Mouse (Mus musculus): ENCODE data around the gene Anapc16. TPM values are rescaled to one million over a fixed set of nuclear protein-coding genes. Genes with fewer than 3 reads are reported as not detected.

Anapc16 gene
- polyA plus RNA-seq, 2 experiments: 109 to 110 TPM

DNA sequence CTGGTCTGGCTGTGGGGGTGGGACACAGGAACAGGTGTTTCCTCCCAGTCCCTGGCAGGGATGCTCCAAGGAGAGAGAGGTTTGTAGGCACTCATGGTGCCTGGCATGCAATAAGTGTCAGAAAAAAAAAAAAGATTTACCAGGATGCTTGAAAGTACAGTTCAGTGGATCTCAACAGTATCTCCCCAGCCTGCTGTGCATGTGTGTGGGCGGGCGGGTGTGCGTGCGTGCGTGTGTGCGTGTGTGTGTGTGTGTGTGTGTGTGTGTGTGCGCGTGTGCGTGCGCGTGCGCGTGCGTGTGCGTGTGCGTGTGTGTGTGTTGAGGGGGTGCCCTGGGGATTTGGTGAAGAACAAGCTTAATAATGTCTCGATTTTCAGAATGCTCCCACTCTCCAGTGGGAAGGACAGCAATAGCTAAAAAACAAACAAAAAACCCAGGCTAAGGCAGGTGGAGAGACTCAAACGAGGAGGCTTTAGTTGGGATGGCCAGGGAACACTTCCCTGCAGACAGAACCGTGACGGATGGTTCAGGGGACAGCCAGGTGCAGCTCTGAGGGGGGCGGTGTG is 60.6 kb downstream of the Anapc16 start:
- Histone ChIP-seq H3K4me2 (replicated peaks; ENCODE audit: low read depth, low read length, severe bottlenecking) (peak overlapping the region; percentile 62), H3K36me3 (ENCODE audit: control insufficient read depth, insufficient read depth, low read length) (no peaks in the 10 kb centered on the region), H3K4me3 (replicated peaks; ENCODE audit: low read length) (peak overlapping the region; percentile 27), H3K4me1 (ENCODE audit: control insufficient read depth, insufficient read depth, low read length) (peaks cover 16% of the 10 kb centered on the region), H3K27ac (replicated peaks; ENCODE audit: low read depth, low read length) (peak overlapping the region; percentile 65), H3K9ac (ENCODE audit: low read depth, low read length, severe bottlenecking) (peak overlapping the region; percentile 49), H3K27me3 (ENCODE audit: control insufficient read depth, insufficient read depth, low read length) (no peaks in the 10 kb centered on the region), H3K9me3 (ENCODE audit: control insufficient read depth, low read length) (no peaks in the 10 kb centered on the region)
- WGBS: 47% methylated on average over 20 of the region's 21 CpGs
- TF ChIP-seq POLR2A (IDR thresholded peaks at IDR 0.05; ENCODE audit: borderline replicate concordance, extremely low read depth, insufficient read depth, insufficient read length): no peak
- DNase-seq (ENCODE audit: low spot score) (no peak), ATAC-seq (ENCODE audit: low FRiP score, low read depth) (no peak)

DNA sequence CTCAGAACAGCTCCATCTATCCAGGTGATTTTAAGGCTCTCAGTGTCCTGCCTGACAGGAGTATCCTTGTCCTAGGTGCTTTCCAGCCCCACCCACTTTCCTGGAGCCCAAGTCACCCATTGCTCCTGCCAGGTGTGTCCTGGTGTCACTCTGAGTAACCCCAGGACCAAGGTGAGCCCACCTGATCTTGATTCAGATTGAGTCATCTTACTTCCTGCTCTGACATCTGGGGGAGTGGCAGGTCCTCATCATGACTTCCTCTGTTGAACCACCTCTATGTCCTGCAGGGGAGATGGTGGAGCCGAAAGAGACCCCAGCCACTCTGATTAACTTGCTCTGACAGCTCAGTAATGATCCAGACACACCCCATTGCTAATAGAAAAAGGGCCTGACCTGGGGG is 63.9 kb downstream of the Anapc16 start:
- no peaks in the 10 kb centered on the region for H3K36me3 ChIP-seq (ENCODE audit: control insufficient read depth, insufficient read depth, low read length)
- DNase-seq (ENCODE audit: low spot score): no peak
- no peak for TF ChIP-seq POLR2A (IDR thresholded peaks at IDR 0.05; ENCODE audit: borderline replicate concordance, extremely low read depth, insufficient read depth, insufficient read length)
- H3K4me1 ChIP-seq (ENCODE audit: control insufficient read depth, insufficient read depth, low read length): peaks cover 22% of the 10 kb centered on the region
- no peak overlapping the region for H3K4me3 ChIP-seq (replicated peaks; ENCODE audit: low read length)
- H3K27me3 ChIP-seq (ENCODE audit: control insufficient read depth, insufficient read depth, low read length): no peaks in the 10 kb centered on the region
- 50% methylated on average over 1 of the region's 1 CpGs for WGBS
- no peaks in the 10 kb centered on the region for H3K9me3 ChIP-seq (ENCODE audit: control insufficient read depth, low read length)
- H3K9ac ChIP-seq (ENCODE audit: low read depth, low read length, severe bottlenecking): no peak overlapping the region
- ATAC-seq (ENCODE audit: low FRiP score, low read depth): no peak
- H3K4me2 ChIP-seq (replicated peaks; ENCODE audit: low read depth, low read length, severe bottlenecking): no peak overlapping the region
- no peak overlapping the region for H3K27ac ChIP-seq (replicated peaks; ENCODE audit: low read depth, low read length)

DNA sequence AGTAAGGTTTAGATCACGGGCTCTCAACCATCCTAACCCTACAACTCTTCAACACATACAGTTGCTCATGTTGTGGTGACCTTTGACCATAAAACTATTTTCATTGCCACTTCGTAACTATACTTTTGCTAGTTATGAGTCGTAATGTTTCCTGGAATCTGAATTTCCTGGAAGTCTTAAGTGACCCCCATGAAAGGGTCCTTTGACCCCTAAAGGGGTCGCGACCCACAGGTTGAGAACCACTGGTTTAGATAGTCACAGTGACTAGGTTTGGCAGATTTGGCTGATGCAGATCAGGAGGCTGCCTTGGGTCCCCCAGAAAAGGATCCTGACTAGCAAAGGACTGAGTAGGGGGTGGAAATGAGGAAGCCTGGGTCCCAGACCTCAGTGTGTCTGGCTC is 64.3 kb downstream of the Anapc16 start:
- TF ChIP-seq POLR2A (IDR thresholded peaks at IDR 0.05; ENCODE audit: borderline replicate concordance, extremely low read depth, insufficient read depth, insufficient read length): no peak
- WGBS: 83% methylated on average over 5 of the region's 5 CpGs
- no peak overlapping the region for H3K4me3 ChIP-seq (replicated peaks; ENCODE audit: low read length)
- no peak for ATAC-seq (ENCODE audit: low FRiP score, low read depth)
- no peaks in the 10 kb centered on the region for H3K36me3 ChIP-seq (ENCODE audit: control insufficient read depth, insufficient read depth, low read length)
- no peak for DNase-seq (ENCODE audit: low spot score)
- peaks cover 20% of the 10 kb centered on the region for H3K4me1 ChIP-seq (ENCODE audit: control insufficient read depth, insufficient read depth, low read length)
- H3K9ac ChIP-seq (ENCODE audit: low read depth, low read length, severe bottlenecking): no peak overlapping the region
- H3K27ac ChIP-seq (replicated peaks; ENCODE audit: low read depth, low read length): no peak overlapping the region
- H3K27me3 ChIP-seq (ENCODE audit: control insufficient read depth, insufficient read depth, low read length): no peaks in the 10 kb centered on the region
- H3K4me2 ChIP-seq (replicated peaks; ENCODE audit: low read depth, low read length, severe bottlenecking): no peak overlapping the region
- H3K9me3 ChIP-seq (ENCODE audit: control insufficient read depth, low read length): no peaks in the 10 kb centered on the region

Other genes with a start within 250 kb of the Anapc16 start
- 34.1 and 37.1 TPM in 2 replicates for gene Dnajb12, start 123.6 kb downstream of the Anapc16 start, polyA plus RNA-seq (2012; rRNA removed)
- 26.0 and 26.3 TPM in 2 replicates for gene Dnajb12, start 123.6 kb downstream of the Anapc16 start, polyA plus RNA-seq (2014; fragmentation: Nextera tagmentation; extraction: Ambion mirVana)
- gene Ddit4, start 51.3 kb downstream of the Anapc16 start, polyA plus RNA-seq (2012; rRNA removed): 117 and 138 TPM in 2 replicates
- gene Ddit4, start 51.3 kb downstream of the Anapc16 start, polyA plus RNA-seq (2014; fragmentation: Nextera tagmentation; extraction: Ambion mirVana): 8.5 and 8.6 TPM in 2 replicates
- 29.4 and 32.9 TPM in 2 replicates for gene Ascc1, start 330 bp downstream of the Anapc16 start, polyA plus RNA-seq (2012; rRNA removed)
- gene Ascc1, start 330 bp downstream of the Anapc16 start, polyA plus RNA-seq (2014; fragmentation: Nextera tagmentation; extraction: Ambion mirVana): 41.2 and 45.4 TPM in 2 replicates
- 17.4 and 17.7 TPM in 2 replicates for gene Spock2, start 103.1 kb upstream of the Anapc16 start, polyA plus RNA-seq (2012; rRNA removed)
- gene Spock2, start 103.1 kb upstream of the Anapc16 start, polyA plus RNA-seq (2014; fragmentation: Nextera tagmentation; extraction: Ambion mirVana): 7.3 and 7.6 TPM in 2 replicates
- gene Chst3, start 216.1 kb upstream of the Anapc16 start, polyA plus RNA-seq (2012; rRNA removed): 7.7 and 9.7 TPM in 2 replicates
- 2.0 TPM in 2 replicates for gene Chst3, start 216.1 kb upstream of the Anapc16 start, polyA plus RNA-seq (2014; fragmentation: Nextera tagmentation; extraction: Ambion mirVana)

Data from limb, embryonic 14.5 days (tissue).